Mouse (Mus musculus): ENCODE measurements around the gene Snapc3.
A peak's percentile ranks its signal among the peaks of the same experiment; 100 is the strongest.
"Not testable (repeated sequence)": the region's sequence is repeated elsewhere in the genome, so short reads cannot be mapped to it uniquely, and the experiment has no call there.

Snapc3 gene

GRCm38 (mm10) chr4:83500154-83501036, 82.9 kb downstream of the Snapc3 start:
- no peak for DNase-seq (ENCODE audit: low read depth)

- DNase-seq (ENCODE audit: low read depth), result no peak
Observed at GRCm38 (mm10) chr4:83501037-83501430, 83.5 kb downstream of the Snapc3 start.

GRCm38 (mm10) chr4:83509600-83509999, 92.1 kb downstream of the Snapc3 start:
- no peak for DNase-seq (ENCODE audit: low read depth)

GRCm38 (mm10) chr4:83511083-83511482, 93.6 kb downstream of the Snapc3 start:
- DNase-seq (ENCODE audit: low read depth), result no peak

- DNase-seq (ENCODE audit: low read depth), result no peak
Observed at GRCm38 (mm10) chr4:83512217-83512616, 94.7 kb downstream of the Snapc3 start.

- no peak for DNase-seq (ENCODE audit: low read depth)
Observed at GRCm38 (mm10) chr4:83512644-83513043, 95.1 kb downstream of the Snapc3 start.

GRCm38 (mm10) chr4:83514183-83514582, 96.7 kb downstream of the Snapc3 start:
- DNase-seq (ENCODE audit: low read depth), result no peak

GRCm38 (mm10) chr4:83514976-83515669, 97.6 kb downstream of the Snapc3 start:
- peak; percentile 58 for DNase-seq (ENCODE audit: low read depth)

GRCm38 (mm10) chr4:83516144-83516543, 98.6 kb downstream of the Snapc3 start:
- DNase-seq (ENCODE audit: low read depth), result not testable (repeated sequence)
